ENCODE assay signal across 8 mouse cellular contexts in the genomic region with DNA sequence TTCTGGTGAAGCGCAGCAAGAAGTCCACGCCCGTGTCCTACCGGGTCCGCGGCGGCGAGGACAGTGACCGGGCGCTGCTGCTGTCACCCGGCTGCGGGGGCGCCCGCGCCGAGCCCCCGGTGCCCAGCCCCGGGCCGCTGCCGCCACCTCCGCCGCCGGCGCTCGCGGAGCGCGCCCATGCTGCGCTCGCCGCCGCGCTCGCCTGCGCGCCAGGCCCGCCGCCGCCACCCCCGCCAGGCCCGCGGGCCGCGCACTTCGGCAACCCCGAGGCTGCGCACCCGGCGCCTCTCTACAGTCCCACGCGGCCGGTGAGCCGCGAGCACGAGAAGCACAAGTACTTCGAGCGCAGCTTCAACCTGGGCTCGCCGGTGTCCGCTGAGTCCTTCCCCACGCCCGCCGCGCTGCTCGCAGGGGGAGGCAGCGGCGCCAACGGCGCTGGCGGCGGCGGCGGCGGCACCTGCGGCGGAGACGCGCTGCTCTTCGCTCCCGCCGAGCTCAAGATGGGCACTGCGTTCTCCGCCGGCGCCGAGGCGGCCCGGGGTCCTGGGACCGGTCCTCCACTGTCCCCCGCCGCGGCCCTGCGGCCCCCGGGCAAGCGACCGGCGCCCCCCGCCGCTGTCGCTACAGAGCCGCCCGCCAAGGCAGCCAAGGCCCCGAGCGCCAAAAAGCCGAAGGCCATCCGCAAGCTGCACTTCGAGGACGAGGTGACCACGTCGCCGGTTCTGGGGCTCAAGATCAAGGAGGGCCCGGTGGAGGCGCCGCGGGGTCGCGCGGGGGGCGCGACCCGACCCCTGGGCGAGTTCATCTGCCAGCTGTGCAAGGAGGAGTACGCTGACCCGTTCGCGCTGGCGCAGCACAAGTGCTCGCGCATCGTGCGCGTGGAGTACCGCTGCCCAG. TPM values are rescaled to one million over a fixed set of nuclear protein-coding genes. Genes with fewer than 3 reads are reported as not detected.
DNase-seq lines count a peak whose midpoint lies in the region; ATAC-seq lines count a peak whose summit lies in the region.

No protein-coding gene starts in this region.

- H3K4me2 ChIP-seq in kidney, embryonic 15.5 days, result peak overlapping the region; percentile 98
- H3K4me2 ChIP-seq in liver, embryonic 12.5 days, result peak overlapping the region; percentile 77

- H3K36me3 ChIP-seq in kidney, embryonic 15.5 days, result no peaks in the 10 kb centered on the region
- no peaks in the 10 kb centered on the region for H3K36me3 ChIP-seq in liver, embryonic 12.5 days

- intact Hi-C loops in heart, postnatal 10 days (cut with DNase I), result loop anchor here (10.0 kb wide), 1 partner anchor 862 kb away; a partner anchor contains a TSS

- peak overlapping the region; percentile 55 for H3K4me3 ChIP-seq in kidney, embryonic 15.5 days (replicated peaks)
- peak overlapping the region; percentile 53 for H3K4me3 ChIP-seq in liver, embryonic 12.5 days

- H3K27me3 ChIP-seq in kidney, embryonic 15.5 days, result peaks cover 98% of the 10 kb centered on the region
- peaks cover 99% of the 10 kb centered on the region for H3K27me3 ChIP-seq in liver, embryonic 12.5 days (replicated peaks)

- H3K4me1 ChIP-seq in kidney, embryonic 15.5 days, result peaks cover 49% of the 10 kb centered on the region
- H3K4me1 ChIP-seq in liver, embryonic 12.5 days, result peaks cover 30% of the 10 kb centered on the region

- under 1% methylated on average over 119 of the region's 133 CpGs for WGBS in kidney, embryonic 15.5 days
- whole genome bisulfite sequencing in liver, embryonic 12.5 days (ENCODE audit: insufficient replicate concordance), result 1% methylated on average over 112 of the region's 133 CpGs

- ATAC-seq in kidney, embryonic 15.5 days (replicated peaks; ENCODE audit: low FRiP score), result peak; percentile 13; the same call in 1 of the 2 replicates
- no peak for ATAC-seq in liver, embryonic 12.5 days

- no peaks in the 10 kb centered on the region for H3K9me3 ChIP-seq in kidney, embryonic 15.5 days (replicated peaks)
- no peaks in the 10 kb centered on the region for H3K9me3 ChIP-seq in liver, embryonic 12.5 days (replicated peaks)

- no peak for DNase-seq in kidney, postnatal 14 days
- DNase-seq in ES-CJ7 (ENCODE audit: low read depth, low spot score), result peak; percentile 14
- peak; percentile 9 to 14 for DNase-seq in cerebellum, postnatal 36 days
- peak; percentile 10 to 17 for DNase-seq in heart, postnatal 10 days
- peak; percentile 58 for DNase-seq in right cerebral cortex, postnatal 25 days
- no peak for DNase-seq in urinary bladder, postnatal 14 days (ENCODE audit: low spot score)

- peak overlapping the region; percentile 31; the same call in 1 of the 2 replicates for H3K9ac ChIP-seq in kidney, embryonic 15.5 days
- H3K9ac ChIP-seq in liver, embryonic 12.5 days, result no peak overlapping the region

- H3K27ac ChIP-seq in kidney, embryonic 15.5 days, result no peak overlapping the region
- H3K27ac ChIP-seq in liver, embryonic 12.5 days, result no peak overlapping the region

RNA-seq across cellular contexts. Expression of a gene that starts 0.8 kb away (rescaled TPM):
- polyA plus RNA-seq in kidney, embryonic 15.5 days (2015; fragmentation: Nextera tagmentation; extraction: Ambion mirVana), result 0.05 and 0.16 TPM in 2 replicates
- not detected for total RNA-seq in heart, postnatal 10 days (2021)
- polyA plus RNA-seq in liver, embryonic 12.5 days (2016; fragmentation: Nextera tagmentation; extraction: Ambion mirVana), result not detected in 2 replicates

Comparison
In these comparisons a context has a peak if more than half of its experiments do, and no peak if none do; other contexts are left out.
1. DNase-seq: peak in ES-CJ7 (single experiment), cerebellum, postnatal 36 days (2 of 2), heart, postnatal 10 days (2 of 2) and right cerebral cortex, postnatal 25 days (single experiment); none in kidney, postnatal 14 days (single experiment) and urinary bladder, postnatal 14 days (single experiment).